Comparison of ENCODE assay signal across 9 mouse cellular contexts in genomic region chr17:56148790-56149618, GRCm38 (mm10). TPM values are rescaled to one million over a fixed set of nuclear protein-coding genes. Genes with fewer than 3 reads are reported as not detected.
DNase-seq lines count a peak whose midpoint lies in the region; ATAC-seq and TF ChIP-seq lines count a peak whose summit lies in the region.
"Had no signal": no experiment of that assay in that cellular context is flagged by ENCODE, and none has a peak within 500 bp of the region (broad histone marks: within the 10 kb centered on the region; RNA-seq: fewer than 3 reads in every experiment).

No protein-coding gene starts in this region.

- no peak for ATAC-seq in liver, embryonic 13.5 days (ENCODE audit: low read depth)
- no peak for ATAC-seq in erythroblast, adult 5-6 weeks (replicated peaks; ENCODE audit: low FRiP score, poor library complexity, severe bottlenecking)

- no peak overlapping the region for H3K27ac ChIP-seq in heart, embryonic 10.5 days
- H3K27ac ChIP-seq in thymus, adult 2 months (ENCODE audit: control insufficient read depth, insufficient read depth, low read length), result no peak overlapping the region
- no peak overlapping the region for H3K27ac ChIP-seq in liver, embryonic 13.5 days
- H3K27ac ChIP-seq: liver, embryonic 14.5 days had no signal

- 2% methylated on average over 30 of the region's 30 CpGs for WGBS in heart, embryonic 10.5 days
- 9% methylated on average over 30 of the region's 30 CpGs for WGBS in thymus, adult 2 months
- WGBS in liver, embryonic 13.5 days (ENCODE audit: insufficient replicate concordance), result 6% methylated on average over 30 of the region's 30 CpGs

- no peak for TF ChIP-seq CTCF in thymus, adult 2 months (IDR thresholded peaks at IDR 0.05; ENCODE audit: borderline replicate concordance, control insufficient read depth, extremely low read depth, insufficient read depth, low read length, poor library complexity)

- DNase-seq in heart, embryonic 10.5 days (ENCODE audit: low spot score), result no peak
- no peak for DNase-seq in heart, adult 18-20 months
- no peak for DNase-seq in thymus, adult 2 months
- DNase-seq in thymus, postnatal 14 days, result no peak
- DNase-seq in liver, embryonic 13.5 days, result no peak
- DNase-seq in embryo, embryonic 10 days (ENCODE audit: low spot score), result no peak
- DNase-seq in cerebellum, adult 8-10 months, result no peak

- H3K4me2 ChIP-seq in liver, embryonic 13.5 days, result peak overlapping the region; percentile 19; the same call in 1 of the 2 replicates

- no peak for TF ChIP-seq POLR2A in thymus, adult 2 months (IDR thresholded peaks at IDR 0.05; ENCODE audit: control insufficient read depth, extremely low read depth, insufficient read depth, low read length, poor library complexity)

- no peak overlapping the region for H3K9ac ChIP-seq in liver, embryonic 13.5 days
- H3K9ac ChIP-seq: liver, embryonic 14.5 days had no signal

- H3K36me3 ChIP-seq in heart, embryonic 10.5 days, result no peaks in the 10 kb centered on the region
- H3K36me3 ChIP-seq in thymus, adult 2 months (ENCODE audit: control insufficient read depth, insufficient read depth, low read length), result no peaks in the 10 kb centered on the region
- H3K36me3 ChIP-seq in liver, embryonic 13.5 days, result no peaks in the 10 kb centered on the region

- H3K27me3 ChIP-seq in heart, embryonic 10.5 days (ENCODE audit: insufficient read depth, poor library complexity, severe bottlenecking), result peaks cover 97% of the 10 kb centered on the region
- no peaks in the 10 kb centered on the region; the same call in 1 of the 2 replicates for H3K27me3 ChIP-seq in thymus, adult 2 months (ENCODE audit: control insufficient read depth, insufficient read depth, low read length)
- peaks cover 82% of the 10 kb centered on the region for H3K27me3 ChIP-seq in liver, embryonic 13.5 days

- H3K4me3 ChIP-seq in heart, embryonic 10.5 days, result peak overlapping the region; percentile 37
- H3K4me3 ChIP-seq in thymus, adult 2 months (ENCODE audit: control insufficient read depth, insufficient read depth, low read length), result 0 out of 2 replicates have a peak overlapping the region, but pooled peaks have one; percentile 3
- H3K4me3 ChIP-seq in liver, embryonic 13.5 days (replicated peaks), result no peak overlapping the region

- H3K4me1 ChIP-seq in heart, embryonic 10.5 days, result peaks cover 22% of the 10 kb centered on the region
- peaks cover 26% of the 10 kb centered on the region for H3K4me1 ChIP-seq in thymus, adult 2 months (replicated peaks; ENCODE audit: control insufficient read depth, insufficient read depth, low read length)
- peaks cover 15% of the 10 kb centered on the region for H3K4me1 ChIP-seq in liver, embryonic 13.5 days (replicated peaks)

- H3K9me3 ChIP-seq in heart, embryonic 10.5 days, result no peaks in the 10 kb centered on the region
- no peaks in the 10 kb centered on the region for H3K9me3 ChIP-seq in liver, embryonic 13.5 days (replicated peaks)

RNA-seq across cellular contexts. Expression of gene Sema6b, which starts 8.9 kb away (rescaled TPM):
- 0.36 and 1.0 TPM in 2 replicates for polyA plus RNA-seq in heart, embryonic 10.5 days (2016; fragmentation: Nextera tagmentation; extraction: Ambion mirVana)
- 10 to 100 TPM; 12.5 to 13.5 TPM for total RNA-seq in heart, adult 18-20 months (2021)
- polyA plus RNA-seq in thymus, adult 2 months (2012; rRNA removed), result 3.8 and 4.9 TPM in 2 replicates
- polyA plus RNA-seq in liver, embryonic 13.5 days (2015; fragmentation: Nextera tagmentation; extraction: Ambion mirVana), result 0.51 and 0.55 TPM in 2 replicates
- 0.19 TPM in 1 of 2 replicates, not detected in the other for total RNA-seq in erythroblast, adult 5-6 weeks (2015; ENCODE audit: low replicate concordance)
- 0.56 and 1.4 TPM in 2 replicates for total RNA-seq in erythroblast, adult 5-6 weeks (2017; ENCODE audit: low replicate concordance)

RNA-seq across cellular contexts. Expression of gene Tnfaip8l1, which starts 13.3 kb away (rescaled TPM):
- polyA plus RNA-seq in heart, embryonic 10.5 days (2016; fragmentation: Nextera tagmentation; extraction: Ambion mirVana), result 5.5 and 6.0 TPM in 2 replicates
- 1 to 10 TPM; 1.3 to 1.5 TPM for total RNA-seq in heart, adult 18-20 months (2021)
- 21.6 and 26.8 TPM in 2 replicates for polyA plus RNA-seq in thymus, adult 2 months (2012; rRNA removed)
- 2.7 and 2.9 TPM in 2 replicates for polyA plus RNA-seq in liver, embryonic 13.5 days (2015; fragmentation: Nextera tagmentation; extraction: Ambion mirVana)
- 0.38 and 0.84 TPM in 2 replicates for total RNA-seq in erythroblast, adult 5-6 weeks (2015; ENCODE audit: low replicate concordance)
- 0.28 TPM in 1 of 2 replicates, not detected in the other for total RNA-seq in erythroblast, adult 5-6 weeks (2017; ENCODE audit: low replicate concordance)

RNA-seq across cellular contexts. Expression of gene Lrg1, which starts 27.2 kb away (rescaled TPM):
- not detected in 2 replicates for polyA plus RNA-seq in heart, embryonic 10.5 days (2016; fragmentation: Nextera tagmentation; extraction: Ambion mirVana)
- total RNA-seq in heart, adult 18-20 months (2021), result 10 to 100 TPM; 56.2 to 65.4 TPM
- 23.5 and 27.0 TPM in 2 replicates for polyA plus RNA-seq in thymus, adult 2 months (2012; rRNA removed)
- polyA plus RNA-seq in liver, embryonic 13.5 days (2015; fragmentation: Nextera tagmentation; extraction: Ambion mirVana), result 0.36 and 0.43 TPM in 2 replicates
- 6.7 and 9.4 TPM in 2 replicates for total RNA-seq in erythroblast, adult 5-6 weeks (2015; ENCODE audit: low replicate concordance)
- 4.5 and 11.8 TPM in 2 replicates for total RNA-seq in erythroblast, adult 5-6 weeks (2017; ENCODE audit: low replicate concordance)

RNA-seq across cellular contexts. Expression of gene Plin5, which starts 31.6 kb away (rescaled TPM):
- 0.18 and 0.46 TPM in 2 replicates for polyA plus RNA-seq in heart, embryonic 10.5 days (2016; fragmentation: Nextera tagmentation; extraction: Ambion mirVana)
- total RNA-seq in heart, adult 18-20 months (2021), result 100 to 1,000 TPM; 166 TPM
- polyA plus RNA-seq in thymus, adult 2 months (2012; rRNA removed), result 6.2 and 11.7 TPM in 2 replicates
- polyA plus RNA-seq in liver, embryonic 13.5 days (2015; fragmentation: Nextera tagmentation; extraction: Ambion mirVana), result 0.23 and 0.32 TPM in 2 replicates
- total RNA-seq in erythroblast, adult 5-6 weeks (2015; ENCODE audit: low replicate concordance), result 0.58 TPM in 1 of 2 replicates, not detected in the other
- total RNA-seq in erythroblast, adult 5-6 weeks (2017; ENCODE audit: low replicate concordance), result 0.60 and 0.98 TPM in 2 replicates

RNA-seq across cellular contexts. Expression of gene Mydgf, which starts 34.7 kb away (rescaled TPM):
- polyA plus RNA-seq in heart, embryonic 10.5 days (2016; fragmentation: Nextera tagmentation; extraction: Ambion mirVana), result 94.2 and 106 TPM in 2 replicates
- total RNA-seq in heart, adult 18-20 months (2021), result 10 to 100 TPM; 25.4 to 26.1 TPM
- polyA plus RNA-seq in thymus, adult 2 months (2012; rRNA removed), result 57.4 and 62.3 TPM in 2 replicates
- 59.2 and 66.7 TPM in 2 replicates for polyA plus RNA-seq in liver, embryonic 13.5 days (2015; fragmentation: Nextera tagmentation; extraction: Ambion mirVana)
- total RNA-seq in erythroblast, adult 5-6 weeks (2015; ENCODE audit: low replicate concordance), result 7.9 and 20.5 TPM in 2 replicates
- 12.0 and 14.9 TPM in 2 replicates for total RNA-seq in erythroblast, adult 5-6 weeks (2017; ENCODE audit: low replicate concordance)

Comparison
In these comparisons a context has a peak if more than half of its experiments do, and no peak if none do; other contexts are left out.
1. RNA of gene Lrg1, which starts 27.2 kb away (polyA plus RNA-seq): 23.5 to 27.0 TPM in thymus, adult 2 months; 0.36 to 0.43 TPM in liver, embryonic 13.5 days and not detected in heart, embryonic 10.5 days; every median in the first group is over 10 times any median in the second.